Mouse (Mus musculus): ENCODE data around the gene Spon1. TPM values are rescaled to one million over a fixed set of nuclear protein-coding genes. Genes with fewer than 3 reads are reported as not detected.

Spon1 gene
- total RNA-seq, 2 experiments from 2014 or later: 63.6 to 67.6 TPM

DNA sequence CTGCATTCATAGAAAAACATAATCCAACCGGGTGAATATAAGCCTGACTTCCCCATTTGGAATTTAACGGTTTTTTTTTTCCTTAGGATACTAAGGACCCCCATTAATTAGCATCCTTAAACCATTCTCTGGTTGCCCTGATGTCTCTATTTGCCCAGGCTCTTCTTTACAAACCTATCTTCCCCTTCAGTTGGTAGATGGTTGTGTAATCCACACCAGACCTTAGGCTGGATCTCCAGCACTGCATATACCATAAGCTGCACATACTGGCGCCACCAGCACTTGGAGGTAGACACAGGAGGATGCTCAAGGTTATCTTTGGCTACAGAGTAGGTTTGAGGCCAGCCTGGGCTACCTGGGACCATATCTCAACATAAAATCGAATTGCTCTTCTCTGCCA lies 71.4 kb downstream of the Spon1 start:
- DNase-seq (ENCODE audit: low spot score in 2 of 2): no peak

DNA sequence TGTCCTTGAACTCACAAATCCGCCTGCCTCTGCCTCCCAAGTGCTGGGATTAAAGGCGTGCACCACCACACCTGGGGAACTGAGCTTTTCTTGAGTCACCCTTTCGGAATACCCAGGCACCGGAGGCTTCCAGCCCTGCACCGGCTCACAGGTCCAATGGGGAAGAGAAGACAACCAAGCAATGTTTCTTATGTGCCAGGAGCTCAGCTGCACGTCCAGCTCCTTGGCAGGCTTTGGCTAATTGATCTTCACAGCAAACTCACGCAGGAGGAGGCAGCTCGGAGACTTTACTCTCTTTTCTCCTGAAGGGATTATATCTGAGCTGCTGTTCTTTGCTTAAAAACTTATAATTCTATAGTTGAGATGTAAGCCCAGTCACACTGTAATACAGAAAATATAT lies 73.6 kb downstream of the Spon1 start:
- DNase-seq (ENCODE audit: low spot score in 2 of 2): no peak

DNA sequence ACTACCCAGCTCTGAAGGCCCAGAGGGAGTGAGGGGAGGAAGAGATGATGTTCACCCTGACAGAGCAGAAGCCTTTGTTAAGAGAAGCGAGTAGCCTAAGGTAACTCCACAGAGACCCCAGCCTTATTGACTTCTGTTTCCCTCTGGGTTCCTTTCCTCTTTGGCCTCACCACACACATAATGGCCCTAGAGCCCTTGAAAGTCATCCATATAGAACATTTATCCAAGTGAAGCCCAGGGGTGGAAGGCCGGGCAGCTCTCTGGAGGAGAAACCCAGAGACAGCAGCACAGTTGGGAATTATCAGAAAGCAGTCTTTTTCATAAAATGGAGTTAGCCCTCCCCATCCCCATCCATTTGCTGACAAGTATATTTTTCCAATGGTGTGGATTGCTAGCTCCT lies 75.7 kb downstream of the Spon1 start:
- no peak for DNase-seq (ENCODE audit: low spot score in 2 of 2)

DNA sequence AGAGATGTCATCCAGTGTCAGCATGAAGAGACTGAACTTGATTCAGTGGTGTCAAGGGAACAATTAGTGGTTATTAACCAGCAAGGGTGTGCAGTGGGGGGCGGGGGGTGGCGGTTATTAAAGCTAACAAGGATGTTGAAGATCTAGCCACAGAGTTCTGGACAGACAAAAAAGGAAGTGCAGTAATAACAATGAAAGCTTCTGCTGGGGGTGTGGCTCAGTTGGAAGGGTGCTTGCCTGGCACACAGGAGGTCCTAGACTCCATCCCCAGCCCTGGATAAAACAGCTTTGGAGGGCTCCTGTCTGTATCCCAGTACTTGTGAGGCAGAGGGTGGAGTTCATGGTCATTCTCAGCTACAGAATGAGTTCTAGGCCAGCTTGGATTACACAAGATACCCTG lies 77.4 kb downstream of the Spon1 start:
- DNase-seq (ENCODE audit: low spot score in 2 of 2): no peak

DNA sequence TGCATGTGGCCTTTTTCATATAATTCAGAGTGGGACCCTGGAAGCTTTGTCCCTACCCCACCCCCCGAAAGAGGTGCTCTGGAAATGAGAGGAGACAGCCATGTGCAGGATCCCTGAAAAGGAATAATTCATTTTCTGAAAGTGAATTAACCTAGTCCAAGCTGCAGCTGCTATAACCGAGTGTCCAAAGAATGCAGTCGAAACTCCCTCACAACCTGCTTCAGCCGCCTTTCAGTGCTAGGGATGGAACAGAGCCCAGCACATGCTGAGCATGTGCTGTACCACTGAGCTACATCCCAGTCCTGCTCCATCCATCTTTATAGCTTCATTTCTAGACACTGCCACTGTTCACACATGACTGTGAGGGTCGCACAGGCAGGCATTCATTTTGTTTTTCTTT lies 79.4 kb downstream of the Spon1 start:
- peak in 1 of 2 experiments; percentile 22 for DNase-seq (ENCODE audit: low spot score in 2 of 2)

DNA sequence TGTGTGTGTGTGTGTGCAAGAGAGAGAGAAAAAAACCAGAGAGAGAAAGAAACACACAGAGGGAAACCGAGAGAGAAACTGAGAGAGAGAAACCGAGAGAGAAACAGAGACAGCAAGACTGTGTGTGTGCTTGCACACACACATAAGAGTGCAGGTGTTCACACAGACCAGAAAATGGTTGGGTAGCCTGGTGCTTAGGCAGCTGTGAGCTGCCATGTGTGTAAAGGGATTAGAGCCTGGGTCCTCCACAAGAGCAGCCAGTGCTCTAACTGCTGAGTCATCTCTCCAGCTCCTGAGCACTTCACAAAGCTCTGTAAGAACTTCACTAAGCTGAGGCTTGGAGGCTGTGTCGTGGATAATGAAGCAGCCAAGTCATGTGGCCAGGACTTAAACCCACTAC lies 80.8 kb downstream of the Spon1 start:
- no peak for DNase-seq (ENCODE audit: low spot score in 2 of 2)

DNA sequence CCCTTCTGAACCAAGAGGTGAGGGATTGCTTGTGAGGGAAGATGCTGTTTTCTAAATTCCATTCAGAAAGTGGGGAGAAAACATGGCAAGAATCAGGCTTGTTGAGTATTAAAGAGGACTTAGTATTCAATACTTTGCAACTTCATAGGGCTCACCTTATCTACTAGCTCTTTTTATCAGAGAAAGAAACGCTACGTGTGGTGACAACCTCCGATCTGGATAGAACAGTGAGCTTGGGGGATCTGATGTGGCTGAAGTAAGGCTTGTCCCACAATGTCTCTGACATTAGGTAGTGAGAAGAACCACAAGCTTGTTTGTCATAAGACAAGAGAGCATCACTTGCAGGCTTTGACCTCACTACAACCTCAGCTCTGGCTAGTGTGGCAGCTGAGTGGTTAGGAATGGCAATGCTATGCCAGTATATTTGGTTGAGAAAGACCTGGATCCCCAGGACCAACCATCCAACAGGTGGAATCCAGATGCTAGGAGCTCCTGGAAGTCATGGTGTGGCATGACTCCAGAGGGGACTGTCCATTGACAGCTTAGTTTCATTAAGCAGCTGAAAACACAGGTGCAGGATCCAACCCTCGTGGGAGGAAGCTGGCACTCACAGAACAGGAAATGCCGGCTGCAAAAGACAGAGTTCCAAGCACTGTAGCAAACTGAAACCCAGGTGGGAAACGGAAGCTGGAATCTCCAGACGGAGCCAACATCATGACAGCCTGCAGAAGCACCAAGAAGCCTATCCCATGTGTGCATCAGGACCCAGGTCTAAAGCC lies 81.4 kb downstream of the Spon1 start:
- DNase-seq (ENCODE audit: low spot score in 2 of 2): no peak

DNA sequence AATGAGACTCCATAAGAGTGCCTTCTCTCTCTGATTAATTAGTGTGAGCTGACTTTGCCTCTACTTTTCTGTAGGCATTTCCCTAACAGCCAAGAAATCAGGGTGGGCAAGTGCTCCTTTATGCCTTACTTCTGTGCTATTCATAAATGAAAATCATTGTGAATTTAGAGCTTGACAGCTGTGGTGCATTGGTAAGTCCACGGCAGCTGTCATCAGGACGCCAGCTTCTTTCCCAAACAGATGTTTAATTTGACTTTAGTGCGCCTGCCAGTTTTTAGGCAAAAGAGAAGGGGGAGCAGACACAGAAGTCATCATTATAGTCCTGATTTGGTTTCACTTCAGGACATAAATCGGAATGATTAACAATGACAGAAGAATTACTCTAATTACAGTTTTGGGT lies 84.6 kb downstream of the Spon1 start:
- DNase-seq (ENCODE audit: low spot score in 2 of 2): no peak

DNA sequence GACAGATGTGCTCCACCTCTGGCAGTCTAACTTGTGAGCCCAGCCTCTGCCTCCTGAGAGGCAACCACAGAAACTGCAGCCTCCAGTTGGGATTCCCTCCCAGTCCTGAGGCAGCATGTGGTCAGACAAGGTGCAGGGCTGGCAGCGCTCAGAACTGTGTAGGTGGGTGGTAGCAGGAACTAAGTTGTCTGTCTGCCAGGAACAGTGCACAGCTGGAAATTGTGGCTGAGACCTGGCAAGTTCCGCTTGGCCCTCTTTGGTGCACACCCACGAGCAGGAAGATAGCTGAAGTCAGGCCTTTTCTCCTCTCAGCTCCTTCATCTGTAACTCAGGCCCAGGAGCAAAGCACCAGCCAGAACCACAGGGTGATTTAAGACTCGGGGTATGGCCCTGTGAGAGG lies 89.6 kb downstream of the Spon1 start:
- DNase-seq (ENCODE audit: low spot score in 2 of 2): no peak

DNA sequence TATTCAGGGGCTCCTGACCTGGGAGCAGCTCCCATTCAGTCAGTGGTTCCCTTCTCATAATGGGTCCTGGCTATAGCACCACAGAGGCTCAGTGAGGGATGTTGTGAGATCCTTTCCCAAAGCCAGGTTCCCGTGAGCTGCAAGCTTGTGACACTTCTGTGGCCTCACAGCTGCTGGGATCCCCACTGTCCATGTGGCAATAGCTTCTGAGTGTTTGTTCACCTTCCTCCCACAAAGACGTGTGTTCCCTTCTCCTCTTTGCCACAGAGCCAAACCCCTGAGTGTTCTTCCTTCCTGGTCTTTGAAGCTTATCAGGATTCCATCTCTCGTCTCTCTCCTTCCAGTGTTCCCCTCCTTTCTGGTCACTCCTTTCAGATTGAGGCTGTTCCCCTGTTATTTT lies 90.3 kb downstream of the Spon1 start:
- DNase-seq (ENCODE audit: low spot score in 2 of 2): no peak

DNA sequence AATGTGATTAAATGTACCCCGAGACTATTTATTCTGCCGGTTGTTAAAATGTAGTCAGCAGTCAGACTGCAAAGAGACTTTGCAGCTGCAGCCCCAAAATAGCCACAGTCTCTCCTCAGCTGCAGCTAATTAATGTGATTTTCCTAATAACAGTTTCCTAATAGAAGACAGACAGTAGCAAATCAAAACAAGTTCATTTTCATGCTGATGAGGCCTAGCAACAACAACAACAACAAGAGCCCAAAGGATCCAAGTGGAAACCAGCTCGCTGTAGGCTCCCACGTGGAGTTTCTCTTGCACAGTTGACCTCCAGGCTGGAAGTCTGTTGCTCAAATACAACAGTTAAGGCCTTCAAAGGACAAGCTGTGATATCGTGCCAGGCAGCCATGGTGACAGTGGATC lies 93.7 kb downstream of the Spon1 start:
- DNase-seq (ENCODE audit: low spot score in 2 of 2): no peak

DNA sequence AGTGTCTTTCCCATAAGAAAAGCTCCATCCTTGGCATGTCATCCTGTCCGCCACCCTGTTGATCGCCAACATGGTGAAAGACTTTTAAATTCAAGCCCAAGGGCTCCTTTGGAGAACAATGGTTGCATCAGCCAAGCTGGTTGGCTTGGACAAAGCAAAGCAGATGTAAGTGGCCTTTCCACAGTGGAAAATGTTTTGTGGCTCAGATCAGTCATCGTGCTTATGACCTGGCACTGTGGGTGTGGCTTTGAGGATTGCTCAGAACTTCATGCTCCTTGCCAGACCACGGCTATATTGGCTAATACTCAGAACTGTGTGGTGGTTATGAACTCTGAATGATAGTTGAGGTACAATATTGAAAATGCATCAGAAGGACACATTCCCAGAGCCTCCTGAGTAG lies 96.2 kb downstream of the Spon1 start:
- no peak for DNase-seq (ENCODE audit: low spot score in 2 of 2)

DNA sequence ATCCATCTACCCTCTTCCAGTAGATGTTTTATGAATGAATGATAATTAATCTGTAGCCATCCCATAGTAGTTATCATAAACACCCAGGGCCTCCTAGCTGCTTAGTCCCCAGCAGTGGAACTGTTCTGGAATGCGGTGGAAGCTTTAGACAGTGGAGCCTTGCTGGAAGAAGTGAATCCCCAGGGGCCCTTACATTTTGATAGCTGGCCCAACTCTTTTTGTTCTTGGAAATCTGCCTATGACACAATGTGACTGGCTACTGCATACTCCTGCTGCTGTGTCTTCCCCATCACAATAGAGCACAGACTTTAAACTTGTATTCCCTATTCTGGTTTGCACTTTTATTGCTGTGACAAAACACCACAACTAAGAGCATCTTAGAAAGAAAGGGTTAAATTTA lies 107.0 kb downstream of the Spon1 start:
- DNase-seq (ENCODE audit: low spot score in 2 of 2): no peak

DNA sequence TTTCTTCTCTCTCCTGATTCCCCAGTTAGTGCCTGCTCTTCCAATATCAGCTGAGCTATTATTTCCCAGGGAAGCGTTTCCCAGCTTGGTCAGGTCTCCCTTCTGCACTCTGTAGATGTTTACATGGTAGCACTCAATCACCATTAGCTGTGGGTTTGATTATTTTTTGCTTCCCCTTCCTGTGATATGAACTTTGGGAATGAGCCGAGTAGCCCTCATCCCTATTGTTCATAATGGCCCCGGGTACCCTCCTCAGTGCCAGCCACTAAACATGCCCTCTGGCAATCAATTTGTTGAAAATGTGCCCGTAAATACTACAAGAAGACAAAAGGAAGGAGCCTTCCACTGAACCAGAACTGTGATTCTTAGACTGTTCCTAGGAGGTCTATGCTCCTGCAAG lies 111.7 kb downstream of the Spon1 start:
- DNase-seq (ENCODE audit: low spot score in 2 of 2): no peak

DNA sequence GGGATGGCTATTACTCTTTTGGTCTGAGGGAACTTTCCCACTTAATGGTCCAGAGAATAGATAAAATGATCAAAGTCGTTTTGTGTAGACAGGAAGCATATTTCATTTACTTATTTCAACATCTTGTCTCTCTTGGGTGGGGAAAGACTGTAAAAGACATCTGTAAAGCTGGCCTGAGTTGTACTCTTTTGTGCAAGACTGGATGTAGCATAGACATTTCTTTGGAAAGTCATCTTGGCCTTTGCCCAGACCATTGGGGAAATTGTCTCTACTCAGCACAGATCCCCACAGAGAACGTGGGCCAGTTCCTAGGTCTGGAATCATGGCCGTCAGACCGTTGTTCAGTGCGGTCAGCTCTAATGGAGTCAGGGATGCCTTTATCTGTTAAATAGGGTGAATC lies 112.1 kb downstream of the Spon1 start:
- DNase-seq (ENCODE audit: low spot score in 2 of 2): no peak

DNA sequence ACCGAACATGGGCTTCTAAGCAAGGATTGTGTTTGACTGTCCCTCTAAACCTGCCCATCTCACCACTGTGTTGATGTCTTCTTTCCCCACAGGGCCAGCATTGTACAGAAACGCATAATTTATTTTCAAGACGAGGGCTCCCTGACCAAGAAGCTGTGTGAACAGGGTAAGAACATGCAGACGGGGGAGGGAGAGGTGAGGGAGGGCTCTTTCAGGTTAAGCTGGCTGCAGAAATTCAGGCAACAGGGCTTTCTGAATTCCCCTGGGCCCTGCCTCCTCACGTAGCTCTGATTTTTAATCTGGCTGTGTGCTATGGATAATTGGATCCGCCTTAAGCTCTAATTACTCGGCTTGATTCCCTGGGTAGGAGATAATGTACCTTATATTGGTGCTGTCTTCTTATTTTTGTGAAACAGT lies 113.3 kb downstream of the Spon1 start:
- no peak for DNase-seq (ENCODE audit: low spot score in 2 of 2)

DNA sequence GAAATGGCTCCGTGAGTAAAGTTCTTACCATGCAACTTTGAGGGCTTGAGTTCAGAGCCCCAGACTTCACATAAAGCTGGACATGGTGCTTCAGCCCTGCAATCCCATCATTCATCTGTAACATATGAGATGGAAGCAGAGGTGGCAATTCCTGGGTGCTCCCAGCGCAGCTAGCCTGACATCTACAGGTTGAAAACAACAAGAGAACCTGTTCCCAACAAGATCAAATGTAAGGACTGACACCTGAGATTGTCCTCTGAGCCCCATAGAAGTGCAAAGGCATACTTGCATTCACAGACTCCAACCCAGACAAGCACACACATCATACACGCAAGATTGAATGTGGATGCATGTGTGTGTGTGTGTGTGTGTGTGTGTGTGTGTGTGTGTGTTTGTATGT lies 114.2 kb downstream of the Spon1 start:
- no peak for DNase-seq (ENCODE audit: low spot score in 2 of 2)

DNA sequence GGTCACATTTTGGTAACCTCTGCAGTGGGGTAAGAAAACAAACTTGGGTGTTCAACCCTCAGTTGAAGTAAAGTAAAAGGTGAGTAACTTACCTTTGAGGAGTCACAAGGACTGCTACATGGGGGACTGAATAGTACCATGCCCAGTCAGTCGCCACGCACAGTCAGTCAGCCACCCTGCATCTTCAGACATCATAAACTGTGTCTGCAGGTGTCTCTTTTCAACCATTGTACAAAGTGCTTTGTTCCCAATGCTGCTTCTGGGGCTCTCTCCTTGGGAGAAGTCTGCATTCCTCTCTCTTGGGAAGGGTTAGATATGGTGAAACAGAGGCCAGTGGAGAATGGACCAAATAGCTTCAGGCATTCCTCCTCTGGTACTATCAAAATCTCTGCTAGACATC lies 125.0 kb downstream of the Spon1 start:
- DNase-seq (ENCODE audit: low spot score in 2 of 2): no peak

DNA sequence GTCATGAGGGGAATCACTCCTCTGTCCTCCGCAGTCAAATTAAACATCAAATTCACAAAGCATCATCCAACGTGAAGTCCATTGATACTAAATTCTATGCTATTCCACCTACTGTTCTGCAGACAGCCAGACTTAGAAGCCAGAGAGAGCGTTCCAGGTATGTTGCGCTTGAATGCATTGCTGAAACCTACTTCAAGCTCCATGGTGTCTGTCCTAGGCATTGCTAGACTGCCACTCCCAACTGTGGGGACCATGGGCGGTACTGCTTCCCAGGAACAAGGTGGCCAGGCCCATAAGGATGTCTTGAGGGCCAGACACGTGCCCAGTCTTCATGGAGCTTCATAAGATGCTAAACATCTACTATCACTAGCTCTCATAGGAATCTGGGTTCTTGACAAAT lies 125.7 kb downstream of the Spon1 start:
- no peak for DNase-seq (ENCODE audit: low spot score in 2 of 2)

DNA sequence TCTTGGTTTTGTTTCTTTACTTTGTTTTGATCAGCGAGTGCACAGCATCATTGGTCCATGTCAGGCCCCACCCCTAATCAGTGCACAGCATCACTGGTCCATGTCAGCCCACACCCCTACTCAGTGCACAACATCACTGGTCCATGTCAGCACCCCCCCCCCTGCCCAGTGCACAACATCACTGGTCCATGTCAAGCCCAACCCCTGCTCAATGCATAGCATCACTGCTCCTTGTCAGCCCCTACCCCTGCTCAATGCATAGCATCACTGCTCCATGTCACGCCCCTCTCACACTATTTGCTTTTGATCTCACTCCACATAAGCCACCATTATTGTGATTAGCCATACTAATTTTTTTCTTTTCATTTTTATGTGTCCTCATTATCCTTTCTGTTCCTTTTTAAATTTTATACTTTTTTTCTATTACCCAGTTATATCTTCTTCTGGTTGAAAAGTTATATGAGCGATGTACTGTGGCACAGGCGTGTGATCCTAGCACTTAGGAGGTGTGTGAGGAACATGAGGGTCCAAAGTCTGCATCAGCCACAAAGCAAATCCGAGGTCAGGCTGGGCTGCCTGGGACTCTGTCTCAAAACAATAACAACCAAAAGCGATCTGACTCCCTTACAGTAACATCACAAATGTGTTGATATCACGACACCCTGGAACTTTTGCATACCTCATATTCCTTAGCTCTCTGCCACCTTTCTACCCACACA lies 128.3 kb downstream of the Spon1 start:
- no peak for DNase-seq (ENCODE audit: low spot score in 2 of 2)

DNA sequence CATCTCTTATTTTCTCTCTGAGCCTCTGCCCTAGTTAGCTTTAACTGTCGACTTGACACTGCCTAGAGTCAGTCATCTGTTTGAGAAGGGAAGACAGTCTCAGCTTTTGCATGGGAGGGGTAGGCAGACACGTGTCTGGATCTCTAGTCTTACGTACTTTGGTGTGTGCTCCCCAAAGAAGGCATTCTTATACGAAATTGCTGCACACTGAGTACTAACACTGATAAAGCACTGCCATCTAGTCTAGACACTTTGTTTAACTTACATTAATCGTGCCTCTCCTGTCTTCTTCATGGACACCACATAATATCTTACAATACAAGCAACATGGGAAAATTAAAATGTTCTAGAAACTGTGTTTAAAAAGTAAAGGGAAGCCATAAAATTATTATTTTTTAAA lies 129.5 kb downstream of the Spon1 start:
- no peak for DNase-seq (ENCODE audit: low spot score in 2 of 2)

DNA sequence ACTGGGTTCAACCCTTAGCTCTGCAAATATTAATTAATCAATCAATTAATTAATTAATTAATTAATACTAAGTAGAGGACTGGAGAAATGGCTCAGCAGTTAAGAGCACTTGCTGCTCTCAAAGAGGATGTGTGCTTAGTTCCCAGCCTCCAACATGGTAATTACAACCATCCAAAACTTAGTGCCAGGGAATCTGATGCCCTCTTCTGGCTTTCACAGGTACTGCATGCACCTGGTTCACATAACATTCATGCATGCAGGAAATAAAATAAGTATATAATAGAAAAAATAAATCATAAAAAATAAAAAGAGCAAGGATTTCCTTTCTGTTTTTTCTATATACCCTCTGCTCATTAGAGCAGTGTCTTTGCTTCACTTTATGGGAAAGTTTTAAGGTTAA lies 132.6 kb downstream of the Spon1 start:
- DNase-seq (ENCODE audit: low spot score in 2 of 2): no peak

DNA sequence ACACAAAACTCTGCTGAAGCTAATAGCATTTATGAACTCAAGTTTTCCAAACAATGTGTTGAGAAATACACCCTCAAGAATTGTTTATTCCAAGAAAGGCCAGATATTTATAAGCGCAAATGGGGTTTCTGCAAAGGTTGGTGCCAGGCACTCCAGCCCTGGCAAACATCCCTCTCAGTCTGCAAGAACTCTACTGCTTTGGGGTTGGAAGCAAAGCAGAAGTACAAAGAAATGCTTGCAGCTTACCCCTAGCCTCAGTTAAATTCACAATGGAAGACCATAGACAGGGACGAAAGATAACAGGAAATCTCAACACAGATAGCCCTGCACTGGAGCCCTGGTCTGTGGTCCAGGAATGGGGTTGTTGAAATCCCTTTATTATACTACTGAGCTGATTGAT lies 135.7 kb downstream of the Spon1 start:
- DNase-seq (ENCODE audit: low spot score in 2 of 2): no peak

Data from layer of hippocampus, adult 18-20 months (tissue).